Mouse (Mus musculus) heart, postnatal 36 days (tissue): ENCODE data around the gene Spout1. TPM values are rescaled to one million over a fixed set of nuclear protein-coding genes. Genes with fewer than 3 reads are reported as not detected.

Experiments
- DNase-seq, 2 experiments: peaks; one replicate each; pipeline ENCODE4 v3.0.0; 2021 to 2022
- intact Hi-C: fragments of 180-260 bp; cut with DNase I; formaldehyde crosslinking; loops from one replicate; pipeline ENCODE4 v1.15.1; 2025
- total RNA-seq, 2 experiments: library from RNA; stranded (reverse); gene quantifications; 2 replicates each; pipeline ENCODE4 v1.2.3; 2021

Spout1 gene
- 1 to 10 TPM; 5.8 to 6.0 TPM for total RNA-seq

DNA sequence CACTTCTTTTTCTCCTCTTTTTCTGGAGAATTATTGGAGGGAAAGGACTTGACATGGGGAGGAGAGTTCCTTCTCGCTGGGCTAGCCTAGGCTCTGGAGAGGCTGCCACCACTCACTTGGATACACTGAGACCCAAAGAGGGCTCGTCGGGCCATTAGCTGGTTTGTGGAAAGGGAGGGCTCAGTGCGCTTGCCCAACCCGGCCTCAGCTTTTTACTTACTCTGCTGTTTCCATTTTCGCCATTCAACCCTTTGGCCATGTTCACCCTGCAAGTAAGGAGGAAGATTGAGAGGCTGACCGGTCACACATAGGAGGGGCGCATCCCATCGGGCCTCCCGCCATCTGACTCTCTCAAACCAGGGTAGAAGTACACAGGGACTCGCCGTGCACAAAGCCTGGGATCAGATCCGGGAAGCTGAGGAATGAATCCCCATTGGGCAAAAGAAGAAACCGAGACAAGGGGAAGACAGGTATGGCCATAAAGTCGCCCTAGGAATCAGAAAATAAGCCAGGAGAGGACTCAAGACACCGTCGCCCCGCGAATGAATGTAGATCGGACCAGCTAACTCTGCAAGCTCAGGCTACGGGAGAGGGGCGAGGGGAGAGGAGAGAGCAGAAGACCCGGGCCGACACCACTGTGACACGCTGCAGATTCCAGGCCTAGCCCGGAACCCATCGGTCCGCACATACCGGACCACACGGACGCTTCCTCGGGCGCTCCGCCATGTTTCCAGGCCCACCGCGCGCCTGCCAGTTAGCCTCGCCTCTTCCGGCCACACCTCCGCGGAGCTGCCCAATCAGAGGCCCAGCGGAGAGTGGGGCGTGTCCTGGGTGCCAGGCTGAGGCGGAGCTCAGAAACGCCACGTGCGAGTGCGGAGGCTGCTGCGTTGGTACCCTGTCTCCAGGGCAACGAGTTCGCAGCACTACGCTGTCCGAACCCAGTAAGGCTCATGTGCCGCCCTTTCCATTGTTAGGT lies at the start of gene Spout1:
Gene Spout1 (minus strand): TSS at position 760 of the 976 bp plus-strand sequence.
- peak; percentile 91 to 94 for DNase-seq
- intact Hi-C loops: loop anchor here (1.0 to 2.0 kb wide), 3 partner anchors 25 to 93 kb away; partner anchors contain the start of gene Lrrc8a

GRCm38 (mm10) chr2:30216293-30216692 lies 38.0 kb upstream of the Spout1 start:
- no peak for DNase-seq

DNA sequence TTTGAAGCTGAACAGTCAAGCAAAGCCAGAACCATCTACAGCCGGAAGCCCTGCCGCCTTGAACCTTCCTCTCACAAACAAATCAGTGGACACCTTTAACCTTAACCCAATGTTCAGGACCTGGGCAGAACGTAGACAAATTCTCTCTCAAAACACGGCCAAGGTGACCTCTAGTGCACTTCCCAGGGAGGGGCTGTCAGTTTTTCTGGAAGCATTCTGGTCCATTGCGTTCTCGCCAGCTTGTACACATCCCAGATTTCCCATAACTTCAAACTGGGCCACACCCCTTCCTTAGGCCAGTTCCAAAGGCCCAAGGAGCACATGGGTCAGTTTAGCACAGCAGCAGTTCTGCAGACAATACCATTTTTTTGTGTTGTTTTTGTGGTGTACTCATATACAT lies 37.2 kb upstream of the Spout1 start:
- intact Hi-C loops: no loop called here
- DNase-seq: peak; percentile 22 to 32

More at GRCm38 (mm10) chr2:30216293-30216692, 38.0 kb upstream of the Spout1 start:
- intact Hi-C loops: no loop called here

DNA sequence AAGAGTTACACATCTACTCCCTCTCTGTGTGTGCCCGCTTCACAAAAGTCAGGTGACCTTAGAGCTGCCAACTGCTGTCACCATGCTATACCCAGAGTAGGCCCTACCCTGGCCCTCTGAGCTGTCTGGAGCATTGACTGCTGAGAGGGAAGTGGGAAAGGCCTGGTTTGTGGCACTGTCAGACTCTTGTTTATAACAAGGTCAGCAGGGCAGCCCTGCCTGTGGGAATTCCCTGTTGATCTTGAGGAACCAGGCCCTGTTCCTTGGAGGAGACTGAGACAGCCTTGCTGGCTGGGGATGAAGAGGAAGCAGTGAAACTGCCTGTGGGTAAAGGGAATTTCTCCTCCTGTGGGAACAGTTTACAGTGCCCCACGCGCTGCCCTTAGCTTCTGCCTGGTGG lies 36.5 kb upstream of the Spout1 start:
- intact Hi-C loops: no loop called here
- DNase-seq: no peak

DNA sequence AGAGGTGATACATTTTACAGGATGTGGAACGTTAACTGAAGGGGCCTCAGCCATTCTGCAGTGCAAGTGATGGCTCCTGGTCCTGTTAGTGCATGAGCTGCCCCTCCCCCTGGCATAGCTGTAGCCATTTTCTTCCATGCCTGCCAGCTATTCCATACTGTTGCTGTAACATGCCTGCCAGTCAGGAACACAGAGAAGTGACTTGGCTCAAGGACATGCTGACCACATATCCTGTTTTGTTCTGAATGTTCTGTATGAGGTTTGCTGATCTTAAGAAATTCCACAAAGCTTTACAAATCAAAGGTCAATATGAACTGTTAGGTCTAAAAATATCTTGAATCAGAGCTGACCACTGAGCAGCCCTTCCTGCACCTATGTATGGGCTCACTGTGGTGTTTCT lies 34.7 kb upstream of the Spout1 start:
- intact Hi-C loops: no loop called here

GRCm38 (mm10) chr2:30212169-30212545 lies 33.9 kb upstream of the Spout1 start:
- intact Hi-C loops: no loop called here
- DNase-seq: no peak

More for the DNA sequence above, 34.7 kb upstream of the Spout1 start:
- DNase-seq: no peak

DNA sequence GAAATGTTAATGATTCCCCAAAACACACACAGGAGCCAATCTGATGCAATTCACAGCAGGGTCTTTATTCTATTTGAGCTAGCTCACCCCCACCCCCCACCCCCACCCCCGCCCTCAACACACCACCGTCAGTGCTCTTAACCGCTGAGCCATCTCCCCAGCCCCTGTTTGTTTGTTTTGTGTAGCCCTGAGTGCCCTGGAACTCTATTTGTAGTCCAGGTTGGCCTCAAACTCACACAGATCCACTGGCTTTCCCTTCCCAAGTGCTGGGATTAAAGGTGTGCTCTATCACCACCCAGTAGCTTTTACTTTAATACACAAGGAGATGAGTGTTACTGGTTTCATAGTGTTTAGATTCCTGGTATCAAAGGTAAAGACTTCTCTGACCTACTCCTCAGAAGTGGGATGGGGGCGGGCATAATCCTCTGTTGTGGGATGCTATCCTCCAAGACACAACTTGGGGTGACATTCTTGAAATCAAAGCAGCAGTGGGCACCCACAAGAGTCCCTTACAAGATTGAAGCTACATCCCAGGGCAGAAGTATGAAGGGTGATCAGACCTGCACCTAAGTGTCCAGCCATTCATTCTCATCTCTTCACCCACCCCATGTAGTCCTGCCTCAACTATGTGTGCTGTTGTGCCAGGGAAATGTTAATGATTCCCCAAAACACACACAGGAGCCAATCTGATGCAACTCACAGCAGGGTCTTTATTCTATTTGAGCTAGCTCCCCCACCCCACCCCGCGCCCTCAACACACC lies 33.3 kb upstream of the Spout1 start:
- intact Hi-C loops: no loop called here
- DNase-seq: no peak

DNA sequence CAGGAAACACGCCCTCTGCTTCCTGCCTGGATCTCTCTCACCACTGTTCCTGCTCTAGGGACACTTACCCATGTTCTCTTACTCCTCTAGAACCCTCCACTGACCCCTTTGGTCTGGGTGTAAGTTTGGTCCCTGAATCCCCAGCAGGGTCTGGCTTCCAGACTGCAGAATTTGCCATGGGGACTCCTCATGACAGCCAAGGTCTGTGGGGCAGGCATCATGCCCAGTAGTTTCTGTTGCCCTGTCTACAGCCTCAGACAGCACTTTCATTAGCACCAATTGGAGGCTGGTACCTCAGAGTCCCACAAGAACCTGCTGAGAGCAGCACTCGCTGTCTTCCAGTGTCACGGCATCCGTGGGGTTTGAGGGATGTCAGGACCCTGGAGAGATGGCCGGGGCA lies 29.6 kb upstream of the Spout1 start:
- intact Hi-C loops: no loop called here
- DNase-seq: no peak

DNA sequence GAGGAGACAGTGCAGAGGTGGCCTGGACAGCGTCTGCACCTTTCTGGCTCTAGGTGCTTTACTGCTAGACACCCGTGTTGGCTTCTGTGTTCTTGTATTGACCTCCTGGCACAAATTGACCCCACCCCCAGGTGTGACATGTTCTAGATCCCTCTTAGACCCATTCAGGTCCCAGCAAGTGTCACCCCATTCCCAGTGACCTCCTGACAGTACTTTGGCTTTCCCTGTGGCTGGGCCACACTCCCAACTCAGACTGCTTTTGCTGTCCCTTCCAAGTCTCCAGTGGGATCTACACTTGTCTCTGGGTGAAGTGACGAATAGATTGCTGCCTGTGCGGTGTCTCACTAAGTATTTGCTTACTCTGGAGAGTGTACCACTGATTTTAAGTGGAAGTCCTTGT lies 29.1 kb upstream of the Spout1 start:
- intact Hi-C loops: no loop called here
- no peak for DNase-seq

DNA sequence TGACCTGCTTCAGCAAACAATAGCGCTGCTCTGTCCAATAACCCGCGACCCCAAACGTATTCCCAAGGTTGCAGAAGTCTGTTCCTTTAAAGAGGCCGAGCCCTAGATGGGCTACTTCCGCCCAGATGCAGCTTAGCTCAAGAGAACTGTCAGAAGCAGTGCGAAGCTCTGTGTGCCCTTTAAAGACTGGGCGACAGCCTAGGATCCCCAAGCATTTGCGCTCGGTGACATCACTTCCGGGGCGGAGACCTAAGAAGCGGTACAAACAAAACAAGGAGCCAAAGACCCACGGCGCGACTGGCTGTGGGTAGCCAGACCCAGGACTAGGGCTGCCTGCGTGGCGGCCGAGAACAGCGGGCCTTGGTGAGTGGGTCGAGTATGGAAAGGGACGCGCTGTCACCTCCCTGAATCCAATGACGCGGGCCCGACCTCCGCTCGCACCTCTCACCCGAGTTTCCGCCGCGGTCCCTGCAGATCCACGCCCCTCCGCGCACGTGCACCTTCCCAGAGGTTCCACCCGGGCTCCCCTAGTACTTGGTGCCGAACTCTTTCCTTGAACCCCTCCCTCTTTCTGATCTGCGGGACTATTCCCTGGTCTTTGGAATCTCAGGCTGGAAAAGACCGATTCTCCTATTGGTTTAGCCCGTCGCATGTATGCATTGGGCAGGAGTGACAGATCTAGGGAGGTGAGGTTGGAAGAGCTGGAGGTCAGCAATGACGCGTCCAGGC lies 27.5 kb upstream of the Spout1 start, which contains the start of gene Kyat1:
Gene Kyat1 (minus strand): TSS at position 219 of the 729 bp plus-strand sequence.
- intact Hi-C loops: loop anchor here (1.0 to 2.0 kb wide), 2 partner anchors 32 to 65 kb away; partner anchors contain the start of gene Lrrc8a
- DNase-seq: peak; percentile 94 to 96

DNA sequence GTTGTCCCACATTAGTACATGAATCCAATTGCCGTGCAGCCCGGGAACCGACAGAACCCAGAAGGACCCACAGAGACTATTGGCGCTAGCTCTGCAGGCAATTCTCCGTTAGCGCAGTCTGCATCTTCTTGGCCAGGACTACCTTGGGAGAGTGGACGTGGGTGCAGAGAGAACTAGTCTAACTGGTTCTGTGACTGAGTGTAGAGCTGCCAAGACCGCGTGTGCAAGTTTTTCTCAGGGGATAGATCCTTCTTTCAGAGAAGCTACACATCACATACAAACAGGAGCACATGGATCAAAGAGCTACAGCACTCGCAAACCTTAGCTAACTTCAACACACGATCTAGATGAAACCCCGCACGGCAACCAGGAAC lies 27.0 kb upstream of the Spout1 start:
- peak in 1 of 2 experiments; percentile 44 for DNase-seq
- intact Hi-C loops: loop anchor here (2.0 kb wide), 1 partner anchor 66 kb away; no protein-coding TSS in a partner anchor

DNA sequence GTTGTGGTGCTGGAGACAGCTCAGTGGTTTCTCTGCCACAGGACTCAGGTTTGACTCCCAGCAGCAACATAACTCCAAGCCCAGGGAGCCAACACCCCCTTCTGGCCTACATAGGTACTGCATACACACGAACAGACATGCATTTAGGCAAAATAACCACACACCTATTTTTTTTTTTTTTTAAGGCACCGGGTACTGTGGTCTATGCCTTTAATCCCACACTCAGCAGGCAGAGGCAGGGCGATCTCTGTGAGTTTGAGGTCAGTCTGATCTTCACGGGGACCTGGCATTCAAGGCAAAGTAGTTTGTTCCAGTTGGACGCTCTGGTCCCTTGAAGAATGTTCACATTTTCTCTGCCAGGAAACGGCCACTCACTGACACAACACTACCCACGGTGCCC lies 25.2 kb upstream of the Spout1 start:
- intact Hi-C loops: loop anchor here (2.0 kb wide), 1 partner anchor 25 kb away; the partner anchor contains the start of gene Spout1
- DNase-seq: no peak

- no peak for DNase-seq
- intact Hi-C loops: no loop called here
Observed at GRCm38 (mm10) chr2:30200388-30200925, 22.2 kb upstream of the Spout1 start.

DNA sequence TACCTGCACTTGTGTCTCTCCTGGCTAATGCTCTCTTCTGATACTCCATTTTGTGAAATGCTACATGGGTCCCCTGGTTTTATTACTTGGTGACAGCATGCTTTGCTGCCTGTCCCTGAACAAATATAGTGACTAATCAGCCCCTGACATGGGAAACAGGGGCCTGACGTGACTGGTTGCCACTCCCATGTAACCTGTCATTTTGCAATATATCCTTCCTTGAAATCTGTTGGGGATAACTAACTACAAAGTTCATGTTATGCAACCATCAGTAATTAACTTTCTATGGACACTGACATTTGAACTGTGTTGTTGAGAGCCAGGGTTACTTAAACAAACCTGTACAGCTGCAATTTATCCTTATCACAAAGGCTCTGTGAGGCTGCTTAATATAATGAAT lies 21.7 kb upstream of the Spout1 start:
- intact Hi-C loops: no loop called here

DNA sequence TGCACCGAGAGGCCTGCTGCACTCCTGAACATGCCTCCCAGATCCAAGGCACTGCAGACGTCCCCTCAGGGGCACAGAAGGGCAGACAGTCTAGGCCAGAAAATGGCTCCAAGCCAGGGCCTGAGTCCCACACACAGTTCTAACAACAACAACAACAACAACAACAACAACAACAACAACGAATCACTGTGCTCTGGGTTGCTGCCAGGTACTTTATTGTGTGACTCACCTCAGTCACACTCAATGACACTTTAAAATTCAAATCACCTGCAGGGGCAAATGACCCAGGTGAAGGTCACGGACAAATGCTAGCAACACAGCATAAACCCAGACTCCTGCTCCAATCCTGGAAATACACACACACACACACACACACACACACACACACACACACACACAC lies 19.8 kb upstream of the Spout1 start:
- intact Hi-C loops: no loop called here
- DNase-seq: no peak

More for the DNA sequence above, 21.7 kb upstream of the Spout1 start:
- DNase-seq: no peak

DNA sequence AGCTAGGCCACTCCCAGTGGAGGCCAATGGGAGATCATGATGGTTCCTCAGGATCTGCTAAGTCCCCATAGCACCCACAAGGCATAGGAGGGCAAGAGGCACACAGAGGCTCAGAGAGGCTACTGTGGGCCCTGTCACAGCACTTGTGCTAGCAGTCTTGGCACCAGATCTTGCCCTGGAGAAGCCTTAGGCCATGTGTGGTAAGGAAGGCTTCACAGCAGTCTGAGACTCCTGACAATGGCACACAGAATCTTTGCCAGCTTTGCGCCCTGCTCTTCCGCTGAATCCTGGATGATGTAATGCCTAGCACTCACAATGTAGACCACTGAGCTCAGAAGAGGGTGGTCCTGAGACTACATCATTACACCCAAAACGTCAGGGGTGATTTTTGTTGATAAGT lies 16.4 kb upstream of the Spout1 start:
- DNase-seq: no peak
- intact Hi-C loops: no loop called here

DNA sequence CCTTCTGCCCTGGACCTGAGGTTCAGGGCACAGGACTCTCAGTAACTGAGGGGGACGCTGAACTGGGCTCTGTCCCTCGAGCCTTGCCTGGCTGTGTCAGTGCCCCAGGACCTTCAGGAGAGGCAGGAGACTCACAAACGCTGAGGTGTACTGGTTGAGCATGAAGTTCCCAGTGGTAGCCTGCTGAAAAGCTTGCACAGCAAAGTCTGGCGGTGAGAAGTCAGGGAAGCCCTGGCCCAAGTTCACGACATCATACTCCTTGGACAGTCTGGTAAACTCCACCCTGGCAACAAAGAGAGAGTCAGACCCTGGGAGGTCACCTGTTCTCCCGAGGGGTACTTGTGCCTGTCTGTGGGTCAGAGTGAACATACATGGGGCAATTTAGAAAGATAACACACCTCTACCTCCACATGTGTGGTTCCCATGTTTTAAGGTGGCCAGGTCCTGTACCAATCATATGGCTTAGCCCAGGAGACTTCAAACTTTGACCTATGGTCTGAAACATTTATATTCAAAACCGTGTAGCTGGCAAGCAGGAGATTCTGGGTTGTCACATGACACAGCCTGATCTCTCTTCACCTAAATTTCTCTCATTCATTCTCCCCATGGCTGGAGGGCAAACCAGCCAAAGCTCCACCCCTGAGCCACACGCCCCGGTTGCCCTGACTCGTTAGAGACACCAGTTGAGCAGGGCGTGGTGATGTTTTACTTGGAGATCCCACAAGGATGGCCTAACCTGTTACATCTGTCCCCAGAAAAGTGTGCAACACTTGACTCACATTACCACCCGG lies 13.7 kb upstream of the Spout1 start:
- DNase-seq: no peak
- intact Hi-C loops: no loop called here

- intact Hi-C loops: no loop called here
- DNase-seq: no peak
Observed at GRCm38 (mm10) chr2:30185681-30186080, 7.4 kb upstream of the Spout1 start.

DNA sequence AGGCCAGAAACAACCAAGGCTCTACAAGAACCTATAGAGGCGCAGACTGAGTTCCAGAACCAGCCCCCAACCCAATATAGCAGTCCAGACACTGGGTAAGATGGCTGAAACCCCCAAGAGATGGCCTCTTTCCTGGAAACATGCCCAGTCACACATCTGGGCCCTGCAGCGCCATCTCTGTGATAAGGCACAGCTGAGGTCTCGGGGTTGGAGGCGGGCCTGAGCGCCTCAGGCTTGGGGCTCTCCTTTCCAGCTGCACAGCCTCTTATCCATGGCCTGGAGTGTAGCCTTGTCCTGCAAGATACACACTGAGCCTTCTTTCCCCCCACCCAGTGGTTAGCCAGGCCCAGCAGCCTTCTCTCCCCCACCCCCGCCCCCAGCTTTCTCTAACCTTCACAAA lies 7.0 kb upstream of the Spout1 start:
- intact Hi-C loops: no loop called here

More for the DNA sequence above, 7.0 kb upstream of the Spout1 start:
- no peak for DNase-seq
